Mouse (Mus musculus) kidney, adult 2 months (tissue): ENCODE results near the gene Nfat5.
A peak's percentile ranks its signal among the peaks of the same experiment; 100 is the strongest.

Experiments
- CTCF ChIP-seq: fragments of 200-500 bp; conservative IDR thresholded peaks from 2 replicates; pipeline ENCODE4 v1.5.1; 2011; ENCODE audit warnings: low read depth, mild to moderate bottlenecking, control low read depth, low read length, moderate library complexity, mixed read lengths; ENCODE audit not compliant: insufficient read depth, insufficient read length
- POLR2A ChIP-seq: fragments of 200-500 bp; IDR thresholded peaks from one replicate; pipeline ENCODE4 v1.6.1; 2011; ENCODE audit warnings: low read depth, low read length, control low read depth

- peak; percentile 41 for TF ChIP-seq POLR2A
- no peak for TF ChIP-seq CTCF
Observed at GRCm38 (mm10) chr8:107403038-107403781, 109.9 kb downstream of the Nfat5 start, which contains the start of gene Nqo1.
